Mouse (Mus musculus): ENCODE measurements around the gene Rnf20.
"Not testable (repeated sequence)": the region's sequence is repeated elsewhere in the genome, so short reads cannot be mapped to it uniquely, and the experiment has no call there.

Gene Rnf20

DNA sequence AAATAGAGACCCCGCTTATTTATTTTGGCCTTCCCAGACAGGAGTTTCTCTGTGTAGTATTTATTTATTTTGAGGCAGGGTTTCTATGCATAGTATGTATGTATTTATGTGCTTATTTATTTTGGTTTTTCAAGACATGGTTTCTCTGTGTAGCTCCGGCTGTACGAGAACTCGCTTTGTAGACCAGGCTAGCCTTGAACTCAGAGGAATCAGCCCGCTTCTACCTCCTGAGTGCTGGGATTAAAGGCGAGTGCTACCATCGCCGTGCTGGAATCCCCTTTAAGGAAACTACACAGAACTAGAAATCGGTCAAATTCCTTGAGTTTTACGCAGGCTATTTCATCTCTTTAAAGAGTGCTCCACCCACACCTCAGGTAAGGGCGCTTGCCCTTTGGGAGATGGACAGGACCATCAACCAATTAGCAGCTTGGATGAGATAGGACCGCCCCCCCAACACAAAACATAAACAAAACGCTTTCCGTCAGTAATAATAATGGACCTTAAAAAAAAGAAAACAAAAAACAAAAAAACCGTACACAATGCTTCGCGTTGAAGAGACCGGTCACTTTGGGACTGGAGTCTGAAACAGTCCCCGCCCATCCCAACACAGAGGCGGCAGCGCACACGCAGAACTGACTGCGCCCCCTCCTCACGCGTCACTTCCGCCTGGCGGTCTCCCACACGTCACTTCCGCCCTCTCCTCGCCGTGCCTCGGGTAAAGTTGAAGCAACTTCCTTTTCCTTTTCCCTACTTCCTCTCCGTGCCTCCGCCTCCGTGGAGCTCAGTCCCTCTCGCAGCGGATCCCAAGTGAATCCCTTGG is at the start of gene Rnf20:
Gene Rnf20, plus strand, starts transcription at position 688 of the 820 bp plus-strand sequence.
- no peaks in the 10 kb centered on the region; the same call in 1 of the 2 replicates for H3K36me3 ChIP-seq (ENCODE audit: control insufficient read depth, insufficient read depth, low read length, poor library complexity, severe bottlenecking)
- peak; percentile 97 for DNase-seq (ENCODE audit: low read depth, low spot score)
- no peaks in the 10 kb centered on the region; the same call in 1 of the 2 replicates for H3K27me3 ChIP-seq (ENCODE audit: control insufficient read depth, insufficient read depth, low read length, poor library complexity, severe bottlenecking)

DNA sequence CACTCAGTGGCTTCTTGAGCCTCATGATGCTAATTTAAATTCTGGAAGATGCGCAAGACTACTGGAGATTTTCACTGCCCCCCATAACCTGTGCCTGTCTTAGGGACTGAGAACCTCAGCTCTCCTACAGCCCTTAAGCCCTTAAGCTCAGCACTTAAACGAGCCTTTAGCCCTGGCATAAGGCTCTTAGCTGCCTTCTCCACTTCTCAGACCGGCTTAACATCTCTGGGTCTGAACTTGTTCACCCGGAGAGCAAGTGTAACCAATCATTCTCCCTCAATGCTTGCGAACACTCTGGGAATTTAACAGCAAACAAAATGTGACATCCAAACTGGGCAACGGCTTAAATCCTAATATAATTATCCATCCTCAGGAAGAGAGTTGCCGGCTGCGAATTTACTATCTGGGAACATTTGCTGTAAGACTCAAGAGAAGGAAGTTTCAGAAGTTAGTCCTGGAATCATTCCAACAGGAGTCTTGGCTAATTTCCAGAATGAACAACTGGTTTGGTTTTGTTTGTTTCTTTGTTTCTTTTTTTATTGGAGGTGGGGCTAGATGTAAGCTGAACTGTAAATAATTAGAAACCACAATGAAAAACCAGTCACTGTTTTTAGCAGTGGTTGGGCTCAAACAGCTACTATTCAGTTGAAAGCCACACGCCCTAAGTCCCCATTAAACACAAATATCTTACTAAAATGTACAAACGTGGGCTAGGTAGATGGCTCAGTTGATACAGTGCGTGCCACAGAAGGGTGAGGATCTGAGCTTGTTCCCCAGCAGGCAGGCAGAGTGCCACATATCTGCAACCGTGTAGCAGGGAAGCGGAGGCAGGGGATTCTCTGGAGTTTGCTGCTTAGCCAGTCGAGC is 47.6 kb upstream of the Rnf20 start:
- DNase-seq (ENCODE audit: low read depth, low spot score): no peak
- no peaks in the 10 kb centered on the region for H3K36me3 ChIP-seq (ENCODE audit: control insufficient read depth, insufficient read depth, low read length, poor library complexity, severe bottlenecking)

DNA sequence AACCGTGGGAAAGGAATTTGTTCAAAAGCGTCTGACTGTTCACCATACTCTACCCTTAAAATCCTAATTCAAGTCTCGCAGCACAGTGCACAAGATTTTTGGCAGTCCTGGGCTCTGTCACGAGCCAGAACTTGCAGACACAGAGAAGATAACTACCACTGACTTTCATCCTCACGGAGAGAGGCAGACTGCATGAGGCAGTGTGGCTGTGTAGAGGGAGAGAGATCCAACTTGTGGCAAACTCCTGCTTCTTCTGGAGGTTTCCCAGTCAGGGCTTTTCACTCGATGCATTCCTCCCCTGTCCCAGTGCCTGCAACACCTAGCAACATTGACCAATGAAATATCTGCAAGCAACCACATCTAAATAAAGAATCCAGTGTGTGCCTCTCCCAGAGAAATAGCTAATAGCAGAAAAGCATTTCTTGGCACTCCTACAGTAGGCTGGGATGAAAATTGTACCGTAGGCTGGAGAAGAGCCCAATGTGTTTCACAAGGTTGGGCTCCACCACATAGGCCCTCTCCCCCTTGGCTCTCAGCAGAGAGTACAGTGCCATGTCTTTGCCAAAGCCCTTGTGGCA is 46.2 kb upstream of the Rnf20 start:
- Histone ChIP-seq H3K27me3 (ENCODE audit: control insufficient read depth, insufficient read depth, low read length, poor library complexity, severe bottlenecking) (no peaks in the 10 kb centered on the region), H3K36me3 (ENCODE audit: control insufficient read depth, insufficient read depth, low read length, poor library complexity, severe bottlenecking) (no peaks in the 10 kb centered on the region)
- no peak for DNase-seq (ENCODE audit: low read depth, low spot score)

More for the DNA sequence above, 47.6 kb upstream of the Rnf20 start:
- H3K27me3 ChIP-seq (ENCODE audit: control insufficient read depth, insufficient read depth, low read length, poor library complexity, severe bottlenecking): no peaks in the 10 kb centered on the region

GRCm38 (mm10) chr4:49586811-49587210 is 45.0 kb upstream of the Rnf20 start:
- no peaks in the 10 kb centered on the region for H3K36me3 ChIP-seq (ENCODE audit: control insufficient read depth, insufficient read depth, low read length, poor library complexity, severe bottlenecking)
- no peak for DNase-seq (ENCODE audit: low read depth, low spot score)

DNA sequence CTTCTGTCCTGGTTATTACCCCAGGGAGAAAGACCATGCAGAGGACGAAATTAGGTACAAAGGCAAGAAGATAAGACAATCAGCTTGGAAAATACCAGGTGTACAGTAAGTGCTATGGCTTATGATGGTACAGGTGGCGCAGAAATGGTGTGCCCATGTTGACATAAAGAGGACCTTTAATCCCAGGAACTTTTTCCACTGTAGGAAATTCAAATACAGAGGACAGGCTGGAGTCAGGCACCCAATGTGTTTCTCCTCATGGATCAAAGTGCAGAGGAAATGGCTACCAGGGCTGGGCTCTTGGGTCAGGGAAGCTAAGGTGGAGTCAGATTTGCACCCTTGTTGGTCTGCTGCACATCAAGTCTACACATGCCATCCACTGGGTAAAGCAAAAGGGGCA is 41.7 kb upstream of the Rnf20 start:
- Histone ChIP-seq H3K27me3 (ENCODE audit: control insufficient read depth, insufficient read depth, low read length, poor library complexity, severe bottlenecking) (no peaks in the 10 kb centered on the region), H3K36me3 (ENCODE audit: control insufficient read depth, insufficient read depth, low read length, poor library complexity, severe bottlenecking) (no peaks in the 10 kb centered on the region)
- DNase-seq (ENCODE audit: low read depth, low spot score): no peak

More at GRCm38 (mm10) chr4:49586811-49587210, 45.0 kb upstream of the Rnf20 start:
- no peaks in the 10 kb centered on the region for H3K27me3 ChIP-seq (ENCODE audit: control insufficient read depth, insufficient read depth, low read length, poor library complexity, severe bottlenecking)

- no peak for DNase-seq (ENCODE audit: low read depth, low spot score)
- H3K36me3 ChIP-seq (ENCODE audit: control insufficient read depth, insufficient read depth, low read length, poor library complexity, severe bottlenecking): no peaks in the 10 kb centered on the region
- H3K27me3 ChIP-seq (ENCODE audit: control insufficient read depth, insufficient read depth, low read length, poor library complexity, severe bottlenecking): no peaks in the 10 kb centered on the region
These were observed 35.0 kb upstream of the Rnf20 start for GRCm38 (mm10) chr4:49596846-49597182.

DNA sequence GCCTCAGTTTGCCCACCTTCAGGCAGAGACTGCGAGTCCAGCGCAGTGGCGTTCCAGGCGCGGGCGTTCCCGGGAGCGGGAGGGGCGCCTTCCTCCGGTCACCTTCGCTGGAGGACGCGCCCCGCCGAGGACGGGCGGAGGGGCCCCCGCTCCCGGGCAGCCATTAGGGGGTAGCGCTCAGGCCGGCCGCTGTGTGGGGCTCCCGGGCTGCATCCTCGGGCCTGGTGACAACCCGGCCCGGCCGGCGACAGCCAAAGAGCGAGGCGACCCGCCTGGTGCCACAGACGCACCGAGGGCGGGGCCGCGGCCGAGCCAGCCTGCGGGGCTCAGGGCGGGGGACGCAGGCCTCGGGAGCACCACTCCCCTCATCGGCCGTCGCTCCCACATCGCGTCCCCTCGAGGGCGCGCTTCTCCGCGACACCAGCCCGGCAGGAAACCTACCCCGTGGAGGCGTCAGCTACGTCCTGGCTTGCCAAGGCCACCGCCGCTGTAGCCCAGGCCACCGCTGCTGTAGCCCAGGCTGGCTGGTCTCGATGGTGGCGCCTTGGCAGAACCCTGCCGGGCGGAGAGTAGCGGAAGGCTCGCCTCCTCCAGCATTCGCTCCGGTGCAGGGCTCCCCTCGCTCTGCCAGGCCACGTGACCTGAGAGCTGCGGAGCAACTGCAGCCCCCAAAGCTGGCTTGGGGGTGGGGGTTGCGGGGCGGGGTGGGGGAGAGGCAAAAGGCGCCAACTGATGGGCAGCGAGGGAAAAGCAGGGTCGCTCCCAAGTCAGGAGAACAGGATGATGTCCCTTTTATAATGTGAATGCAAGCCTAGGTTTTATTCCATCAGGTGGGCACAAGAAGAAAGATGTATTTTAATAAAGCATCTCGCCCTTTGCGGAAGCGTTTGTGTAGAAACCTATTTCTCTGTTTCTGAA is 34.4 kb upstream of the Rnf20 start, which contains the start of gene Tmem246:
Gene Tmem246, minus strand, starts transcription at position 694 of the 918 bp plus-strand sequence.
- no peaks in the 10 kb centered on the region for H3K36me3 ChIP-seq (ENCODE audit: control insufficient read depth, insufficient read depth, low read length, poor library complexity, severe bottlenecking)
- no peak for DNase-seq (ENCODE audit: low read depth, low spot score)
- H3K27me3 ChIP-seq (ENCODE audit: control insufficient read depth, insufficient read depth, low read length, poor library complexity, severe bottlenecking): no peaks in the 10 kb centered on the region

GRCm38 (mm10) chr4:49603161-49603560 is 28.6 kb upstream of the Rnf20 start:
- Histone ChIP-seq H3K36me3 (ENCODE audit: control insufficient read depth, insufficient read depth, low read length, poor library complexity, severe bottlenecking) (no peaks in the 10 kb centered on the region), H3K27me3 (ENCODE audit: control insufficient read depth, insufficient read depth, low read length, poor library complexity, severe bottlenecking) (no peaks in the 10 kb centered on the region)
- DNase-seq (ENCODE audit: low read depth, low spot score): no peak

- no peaks in the 10 kb centered on the region for H3K36me3 ChIP-seq (ENCODE audit: control insufficient read depth, insufficient read depth, low read length, poor library complexity, severe bottlenecking)
- no peaks in the 10 kb centered on the region for H3K27me3 ChIP-seq (ENCODE audit: control insufficient read depth, insufficient read depth, low read length, poor library complexity, severe bottlenecking)
- DNase-seq (ENCODE audit: low read depth, low spot score): no peak
These were observed 27.7 kb upstream of the Rnf20 start for GRCm38 (mm10) chr4:49604016-49604546.

- no peaks in the 10 kb centered on the region for H3K36me3 ChIP-seq (ENCODE audit: control insufficient read depth, insufficient read depth, low read length, poor library complexity, severe bottlenecking)
- DNase-seq (ENCODE audit: low read depth, low spot score): no peak
These were observed 27.2 kb upstream of the Rnf20 start for GRCm38 (mm10) chr4:49604616-49605015.

DNA sequence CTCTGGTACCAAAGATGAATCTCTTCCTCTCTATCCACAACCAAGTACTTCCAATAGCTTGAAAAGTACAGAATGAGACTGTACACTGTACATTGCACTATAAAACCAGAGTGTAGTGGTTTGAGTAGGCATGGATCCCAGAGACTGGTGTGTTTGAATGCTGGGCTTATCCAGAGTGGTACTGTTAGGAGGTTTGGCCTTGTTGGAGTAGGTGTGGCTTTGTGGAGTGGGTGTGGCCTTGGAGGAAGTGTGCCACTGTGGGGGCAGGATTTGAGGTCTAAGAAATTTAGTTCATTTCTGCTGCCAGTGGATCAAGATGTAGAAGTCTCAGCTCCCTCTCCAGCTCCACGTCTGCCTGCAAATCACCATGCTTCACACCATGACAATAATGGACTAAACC is 26.3 kb upstream of the Rnf20 start:
- Histone ChIP-seq H3K27me3 (ENCODE audit: control insufficient read depth, insufficient read depth, low read length, poor library complexity, severe bottlenecking) (no peaks in the 10 kb centered on the region), H3K36me3 (ENCODE audit: control insufficient read depth, insufficient read depth, low read length, poor library complexity, severe bottlenecking) (no peaks in the 10 kb centered on the region)
- no peak for DNase-seq (ENCODE audit: low read depth, low spot score)

More at GRCm38 (mm10) chr4:49604616-49605015, 27.2 kb upstream of the Rnf20 start:
- H3K27me3 ChIP-seq (ENCODE audit: control insufficient read depth, insufficient read depth, low read length, poor library complexity, severe bottlenecking): no peaks in the 10 kb centered on the region

- DNase-seq (ENCODE audit: low read depth, low spot score): no peak
- Histone ChIP-seq H3K27me3 (ENCODE audit: control insufficient read depth, insufficient read depth, low read length, poor library complexity, severe bottlenecking) (no peaks in the 10 kb centered on the region), H3K36me3 (ENCODE audit: control insufficient read depth, insufficient read depth, low read length, poor library complexity, severe bottlenecking) (no peaks in the 10 kb centered on the region)
These were observed 14.9 kb upstream of the Rnf20 start for GRCm38 (mm10) chr4:49616924-49617323.

DNA sequence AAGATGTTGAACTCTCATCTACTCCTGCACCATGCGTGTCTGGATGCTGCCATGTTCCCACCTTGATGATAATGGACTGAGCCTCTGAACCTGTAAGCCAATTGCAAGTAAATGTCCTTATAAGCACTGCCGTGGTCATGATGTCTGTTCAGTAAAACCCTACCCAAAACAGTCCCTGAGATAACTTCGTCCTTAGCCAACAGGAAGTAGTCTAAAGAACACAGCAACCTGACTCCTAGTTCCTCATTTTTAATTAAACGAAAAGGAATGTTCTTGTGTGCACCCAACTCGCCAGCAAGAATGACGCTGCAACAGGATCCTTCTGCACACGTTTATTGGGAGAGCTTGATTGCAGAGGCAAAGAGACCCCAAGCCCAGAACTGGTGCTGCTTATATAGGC is 11.9 kb upstream of the Rnf20 start:
- not testable (repeated sequence) for H3K36me3 ChIP-seq (ENCODE audit: control insufficient read depth, insufficient read depth, low read length, poor library complexity, severe bottlenecking); H3K27me3 ChIP-seq (ENCODE audit: control insufficient read depth, insufficient read depth, low read length, poor library complexity, severe bottlenecking); DNase-seq (ENCODE audit: low read depth, low spot score)

DNA sequence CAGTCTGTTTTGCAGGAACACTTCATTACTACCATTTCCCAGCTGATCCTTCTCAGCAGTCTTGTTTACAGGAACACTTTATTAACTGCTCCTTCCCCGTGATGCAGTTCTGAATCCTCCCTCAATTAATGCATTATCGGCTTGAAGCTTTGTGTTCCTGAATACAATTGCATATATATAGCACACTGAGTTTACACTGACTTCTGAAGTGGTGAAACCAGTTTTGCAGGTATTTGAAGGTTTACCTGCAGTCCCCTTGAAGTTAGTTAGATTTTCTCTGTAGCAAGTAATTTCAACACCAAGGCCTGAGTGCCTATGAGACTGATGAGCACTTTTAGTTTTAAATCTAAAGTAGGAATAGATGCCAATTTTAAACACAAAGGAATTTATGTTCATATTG is 9.5 kb upstream of the Rnf20 start:
- no peak for DNase-seq (ENCODE audit: low read depth, low spot score)
- Histone ChIP-seq H3K36me3 (ENCODE audit: control insufficient read depth, insufficient read depth, low read length, poor library complexity, severe bottlenecking) (no peaks in the 10 kb centered on the region), H3K27me3 (ENCODE audit: control insufficient read depth, insufficient read depth, low read length, poor library complexity, severe bottlenecking) (no peaks in the 10 kb centered on the region; the same call in 1 of the 2 replicates)

All from splenic B cell, adult 2 months (primary cell).